Mouse (Mus musculus) forebrain, embryonic 16.5 days (tissue): ENCODE measurements at regions not wholly inside any gene's neighbourhood (a gene's known extent, or its start where the extent isn't known, plus 50 kb on each side); places are given as distances from the start of the nearest gene placed in this dataset.
A peak's percentile ranks its signal among the peaks of the same experiment; 100 is the strongest.

Source experiments
- ATAC-seq: fragments of 200-750 bp; cut with Nextera tagmentation; 2 replicates; pipeline ENCODE4 v1.8.0; 2017; ENCODE audit warnings: mild to moderate bottlenecking, moderate library complexity
- H3K27ac ChIP-seq: fragments of 300-500 bp; sonication (generic); 2 replicates; pipeline ENCODE4 v1.5.1; 2014; ENCODE audit warnings: low read length, control low read depth
- H3K27me3 ChIP-seq: fragments of 300-500 bp; sonication (generic); replicated peaks from 2 replicates; pipeline ENCODE4 v1.6.1; 2014; ENCODE audit warnings: low read length; ENCODE audit not compliant: control insufficient read depth, insufficient read depth
- H3K36me3 ChIP-seq: fragments of 300-500 bp; sonication (generic); 2 replicates; pipeline ENCODE4 v1.6.1; 2014; ENCODE audit not compliant: control insufficient read depth, insufficient read depth
- H3K4me1 ChIP-seq: fragments of 300-500 bp; sonication (generic); replicated peaks from 2 replicates; pipeline ENCODE4 v1.6.1; 2014; ENCODE audit warnings: low read length; ENCODE audit not compliant: control insufficient read depth, insufficient read depth
- H3K4me2 ChIP-seq: fragments of 300-500 bp; sonication (generic); 2 replicates; pipeline ENCODE4 v1.6.1; 2014; ENCODE audit warnings: mild to moderate bottlenecking, low read length, control low read depth
- H3K4me3 ChIP-seq: fragments of 300-500 bp; sonication (generic); replicated peaks from 2 replicates; pipeline ENCODE4 v1.5.1; 2014; ENCODE audit warnings: mild to moderate bottlenecking, low read length, control low read depth
- H3K9ac ChIP-seq: fragments of 300-500 bp; sonication (generic); replicated peaks from 2 replicates; pipeline ENCODE4 v1.6.1; 2014; ENCODE audit warnings: low read depth, low read length, control low read depth
- H3K9me3 ChIP-seq: fragments of 300-500 bp; sonication (generic); 2 replicates; pipeline ENCODE4 v1.6.1; 2016; ENCODE audit warnings: low read length; ENCODE audit not compliant: control insufficient read depth
- WGBS: fragments of 180-500 bp; shearing (Covaris S2); extraction: QIAGEN DNeasy Blood & Tissue Kit; methylation state at CpG from one replicate; pipeline ENCODE4 v1.1.7; 2014; 5-methylcytosine and 5-hydroxymethylcytosine counted together

- Histone ChIP-seq H3K9ac (no peak overlapping the region), H3K36me3 (no peaks in the 10 kb centered on the region), H3K4me3 (no peak overlapping the region), H3K4me1 (no peaks in the 10 kb centered on the region), H3K27me3 (no peaks in the 10 kb centered on the region), H3K4me2 (no peak overlapping the region), H3K9me3 (no peaks in the 10 kb centered on the region), H3K27ac (no peak overlapping the region)
- no peak for ATAC-seq
- WGBS, result 32% methylated on average over 3 of the region's 3 CpGs
These were observed 171.8 kb upstream of the Nt5c1b start for GRCm38 (mm10) chr12:10197906-10198460.

- Histone ChIP-seq H3K4me2 (no peak overlapping the region), H3K27ac (no peak overlapping the region), H3K27me3 (no peaks in the 10 kb centered on the region), H3K36me3 (no peaks in the 10 kb centered on the region), H3K4me1 (no peaks in the 10 kb centered on the region), H3K4me3 (no peak overlapping the region), H3K9me3 (no peaks in the 10 kb centered on the region), H3K9ac (no peak overlapping the region)
- 83% methylated on average over 1 of the region's 1 CpGs for WGBS
- ATAC-seq, result no peak
These were observed 159.9 kb upstream of the Nt5c1b start for GRCm38 (mm10) chr12:10209841-10210240.

- H3K4me3 ChIP-seq, result no peak overlapping the region
- 36% methylated on average over 4 of the region's 4 CpGs for WGBS
- no peaks in the 10 kb centered on the region for H3K4me1 ChIP-seq
- H3K36me3 ChIP-seq, result no peaks in the 10 kb centered on the region
- H3K9me3 ChIP-seq, result no peaks in the 10 kb centered on the region
- no peak overlapping the region for H3K9ac ChIP-seq
- no peak for ATAC-seq
- no peak overlapping the region for H3K27ac ChIP-seq
- no peaks in the 10 kb centered on the region for H3K27me3 ChIP-seq
- no peak overlapping the region for H3K4me2 ChIP-seq
These were observed 147.0 kb upstream of the Nt5c1b start for GRCm38 (mm10) chr12:10222821-10223220.

- WGBS, result 40% methylated on average over 4 of the region's 4 CpGs
- Histone ChIP-seq H3K9me3 (no peaks in the 10 kb centered on the region), H3K4me1 (no peaks in the 10 kb centered on the region), H3K36me3 (no peaks in the 10 kb centered on the region), H3K4me2 (no peak overlapping the region), H3K27me3 (no peaks in the 10 kb centered on the region), H3K4me3 (no peak overlapping the region), H3K27ac (no peak overlapping the region), H3K9ac (no peak overlapping the region)
- peak; percentile 58 for ATAC-seq
These were observed 145.9 kb upstream of the Nt5c1b start for GRCm38 (mm10) chr12:10223832-10224231.

GRCm38 (mm10) chr12:10231144-10231543 lies 138.6 kb upstream of the Nt5c1b start:
- no peak overlapping the region for H3K9ac ChIP-seq
- H3K4me3 ChIP-seq, result no peak overlapping the region
- H3K36me3 ChIP-seq, result no peaks in the 10 kb centered on the region
- H3K4me1 ChIP-seq, result no peaks in the 10 kb centered on the region
- H3K4me2 ChIP-seq, result no peak overlapping the region
- H3K9me3 ChIP-seq, result no peaks in the 10 kb centered on the region
- H3K27ac ChIP-seq, result no peak overlapping the region
- ATAC-seq, result no peak
- H3K27me3 ChIP-seq, result no peaks in the 10 kb centered on the region
- WGBS, result 80% methylated on average over 4 of the region's 4 CpGs

GRCm38 (mm10) chr12:10231683-10232082 lies 138.1 kb upstream of the Nt5c1b start:
- no peaks in the 10 kb centered on the region for H3K4me1 ChIP-seq
- H3K4me3 ChIP-seq, result no peak overlapping the region
- no peak overlapping the region for H3K9ac ChIP-seq
- 68% methylated on average over 4 of the region's 4 CpGs for WGBS
- no peak overlapping the region for H3K27ac ChIP-seq
- H3K9me3 ChIP-seq, result no peaks in the 10 kb centered on the region
- ATAC-seq, result no peak
- no peaks in the 10 kb centered on the region for H3K36me3 ChIP-seq
- H3K27me3 ChIP-seq, result no peaks in the 10 kb centered on the region
- H3K4me2 ChIP-seq, result no peak overlapping the region

- Histone ChIP-seq H3K9ac (no peak overlapping the region), H3K4me2 (no peak overlapping the region), H3K9me3 (no peaks in the 10 kb centered on the region), H3K36me3 (no peaks in the 10 kb centered on the region), H3K27me3 (no peaks in the 10 kb centered on the region), H3K27ac (no peak overlapping the region), H3K4me3 (no peak overlapping the region), H3K4me1 (no peaks in the 10 kb centered on the region)
- no peak for ATAC-seq
These were observed 121.7 kb upstream of the Nt5c1b start for GRCm38 (mm10) chr12:10248110-10248509.

GRCm38 (mm10) chr12:10256385-10256784 lies 113.4 kb upstream of the Nt5c1b start:
- Histone ChIP-seq H3K4me3 (no peak overlapping the region), H3K9me3 (no peaks in the 10 kb centered on the region), H3K4me1 (no peaks in the 10 kb centered on the region), H3K9ac (no peak overlapping the region), H3K4me2 (no peak overlapping the region), H3K27me3 (no peaks in the 10 kb centered on the region), H3K36me3 (no peaks in the 10 kb centered on the region), H3K27ac (no peak overlapping the region)
- no peak for ATAC-seq
- 64% methylated on average over 3 of the region's 3 CpGs for WGBS

GRCm38 (mm10) chr12:10266201-10266600 lies 103.6 kb upstream of the Nt5c1b start:
- 88% methylated on average over 1 of the region's 1 CpGs for WGBS
- no peaks in the 10 kb centered on the region for H3K36me3 ChIP-seq
- no peaks in the 10 kb centered on the region for H3K4me1 ChIP-seq
- no peak overlapping the region for H3K27ac ChIP-seq
- H3K27me3 ChIP-seq, result no peaks in the 10 kb centered on the region
- no peak for ATAC-seq
- no peak overlapping the region for H3K4me3 ChIP-seq
- no peak overlapping the region for H3K9ac ChIP-seq
- H3K4me2 ChIP-seq, result no peak overlapping the region
- no peaks in the 10 kb centered on the region for H3K9me3 ChIP-seq

- WGBS, result 92% methylated on average over 5 of the region's 5 CpGs
- H3K36me3 ChIP-seq, result no peaks in the 10 kb centered on the region
- H3K27me3 ChIP-seq, result no peaks in the 10 kb centered on the region
- no peak for ATAC-seq
- H3K9ac ChIP-seq, result no peak overlapping the region
- H3K27ac ChIP-seq, result no peak overlapping the region
- H3K9me3 ChIP-seq, result no peaks in the 10 kb centered on the region
- no peaks in the 10 kb centered on the region for H3K4me1 ChIP-seq
- no peak overlapping the region for H3K4me3 ChIP-seq
- H3K4me2 ChIP-seq, result no peak overlapping the region
These were observed 97.7 kb upstream of the Nt5c1b start for GRCm38 (mm10) chr12:10272038-10272437.
